Mouse (Mus musculus): ENCODE measurements around the gene Pgpep1. TPM values are rescaled to one million over a fixed set of nuclear protein-coding genes. Genes with fewer than 3 reads are reported as not detected.

The Pgpep1 gene
- polyA plus RNA-seq, 1 experiment from 2014 or later = 67.7 TPM

GRCm38 (mm10) chr8:70682692-70683091, 22.5 kb upstream of the Pgpep1 start:
- Histone ChIP-seq H3K27ac (ENCODE audit: low read length) (peak overlapping the region; percentile 61; the same call in 1 of the 2 replicates), H3K4me1 (ENCODE audit: control insufficient read depth, insufficient read depth, low read length) (peaks cover 13% of the 10 kb centered on the region; the same call in 1 of the 2 replicates), H3K4me2 (replicated peaks; ENCODE audit: low read depth, low read length) (peak overlapping the region; percentile 39), H3K9me3 (ENCODE audit: control insufficient read depth, low read depth, low read length) (no peaks in the 10 kb centered on the region), H3K36me3 (ENCODE audit: control insufficient read depth, insufficient read depth, low read length) (peaks cover 8% of the 10 kb centered on the region; the same call in 1 of the 2 replicates), H3K4me3 (ENCODE audit: low read depth, low read length) (no peak overlapping the region), H3K9ac (replicated peaks; ENCODE audit: low read depth, low read length) (no peak overlapping the region), H3K27me3 (ENCODE audit: control insufficient read depth, insufficient read depth, low read length) (no peaks in the 10 kb centered on the region)
- ATAC-seq (ENCODE audit: insufficient number of reproducible peaks, insufficient read depth, low FRiP score, low read depth) = no peak
- WGBS = 63% methylated on average over 3 of the region's 3 CpGs

- peak overlapping the region; percentile 61; the same call in 1 of the 2 replicates for H3K27ac ChIP-seq (ENCODE audit: low read length)
- 2% methylated on average over 19 of the region's 19 CpGs for WGBS
- H3K4me1 ChIP-seq (ENCODE audit: control insufficient read depth, insufficient read depth, low read length) = peaks cover 13% of the 10 kb centered on the region; the same call in 1 of the 2 replicates
- H3K9me3 ChIP-seq (ENCODE audit: control insufficient read depth, low read depth, low read length) = no peaks in the 10 kb centered on the region
- H3K9ac ChIP-seq (replicated peaks; ENCODE audit: low read depth, low read length) = peak overlapping the region; percentile 30; the same call in 1 of the 2 replicates
- peak overlapping the region; percentile 39 for H3K4me2 ChIP-seq (replicated peaks; ENCODE audit: low read depth, low read length)
- peak; percentile 58 for ATAC-seq (ENCODE audit: insufficient number of reproducible peaks, insufficient read depth, low FRiP score, low read depth)
- H3K27me3 ChIP-seq (ENCODE audit: control insufficient read depth, insufficient read depth, low read length) = no peaks in the 10 kb centered on the region
- H3K4me3 ChIP-seq (ENCODE audit: low read depth, low read length) = no peak overlapping the region
- H3K36me3 ChIP-seq (ENCODE audit: control insufficient read depth, insufficient read depth, low read length) = peaks cover 8% of the 10 kb centered on the region; the same call in 1 of the 2 replicates
Observed at GRCm38 (mm10) chr8:70682193-70682592, 22.0 kb upstream of the Pgpep1 start.

GRCm38 (mm10) chr8:70681410-70681809, 21.2 kb upstream of the Pgpep1 start:
- Histone ChIP-seq H3K36me3 (ENCODE audit: control insufficient read depth, insufficient read depth, low read length) (peaks cover 10% of the 10 kb centered on the region; the same call in 1 of the 2 replicates), H3K9me3 (ENCODE audit: control insufficient read depth, low read depth, low read length) (no peaks in the 10 kb centered on the region), H3K27ac (ENCODE audit: low read length) (no peak overlapping the region), H3K4me1 (ENCODE audit: control insufficient read depth, insufficient read depth, low read length) (peaks cover 13% of the 10 kb centered on the region; the same call in 1 of the 2 replicates), H3K27me3 (ENCODE audit: control insufficient read depth, insufficient read depth, low read length) (no peaks in the 10 kb centered on the region), H3K9ac (replicated peaks; ENCODE audit: low read depth, low read length) (no peak overlapping the region), H3K4me3 (ENCODE audit: low read depth, low read length) (no peak overlapping the region), H3K4me2 (replicated peaks; ENCODE audit: low read depth, low read length) (no peak overlapping the region)
- 64% methylated on average over 3 of the region's 3 CpGs for WGBS
- ATAC-seq (ENCODE audit: insufficient number of reproducible peaks, insufficient read depth, low FRiP score, low read depth) = no peak

GRCm38 (mm10) chr8:70680039-70680438, 19.9 kb upstream of the Pgpep1 start:
- no peak overlapping the region for H3K27ac ChIP-seq (ENCODE audit: low read length)
- H3K4me1 ChIP-seq (ENCODE audit: control insufficient read depth, insufficient read depth, low read length) = peaks cover 13% of the 10 kb centered on the region; the same call in 1 of the 2 replicates
- no peak overlapping the region for H3K9ac ChIP-seq (replicated peaks; ENCODE audit: low read depth, low read length)
- ATAC-seq (ENCODE audit: insufficient number of reproducible peaks, insufficient read depth, low FRiP score, low read depth) = no peak
- H3K9me3 ChIP-seq (ENCODE audit: control insufficient read depth, low read depth, low read length) = no peaks in the 10 kb centered on the region
- peaks cover 12% of the 10 kb centered on the region; the same call in 1 of the 2 replicates for H3K36me3 ChIP-seq (ENCODE audit: control insufficient read depth, insufficient read depth, low read length)
- WGBS = 68% methylated on average over 3 of the region's 3 CpGs
- H3K4me2 ChIP-seq (replicated peaks; ENCODE audit: low read depth, low read length) = no peak overlapping the region
- no peak overlapping the region for H3K4me3 ChIP-seq (ENCODE audit: low read depth, low read length)
- H3K27me3 ChIP-seq (ENCODE audit: control insufficient read depth, insufficient read depth, low read length) = no peaks in the 10 kb centered on the region

- no peak overlapping the region for H3K27ac ChIP-seq (ENCODE audit: low read length)
- H3K9me3 ChIP-seq (ENCODE audit: control insufficient read depth, low read depth, low read length) = no peaks in the 10 kb centered on the region
- no peak for ATAC-seq (ENCODE audit: insufficient number of reproducible peaks, insufficient read depth, low FRiP score, low read depth)
- no peak overlapping the region for H3K4me3 ChIP-seq (ENCODE audit: low read depth, low read length)
- WGBS = 90% methylated on average over 4 of the region's 4 CpGs
- no peaks in the 10 kb centered on the region for H3K27me3 ChIP-seq (ENCODE audit: control insufficient read depth, insufficient read depth, low read length)
- no peak overlapping the region for H3K9ac ChIP-seq (replicated peaks; ENCODE audit: low read depth, low read length)
- H3K4me2 ChIP-seq (replicated peaks; ENCODE audit: low read depth, low read length) = no peak overlapping the region
- H3K4me1 ChIP-seq (ENCODE audit: control insufficient read depth, insufficient read depth, low read length) = peaks cover 19% of the 10 kb centered on the region
- H3K36me3 ChIP-seq (ENCODE audit: control insufficient read depth, insufficient read depth, low read length) = peaks cover 12% of the 10 kb centered on the region; the same call in 1 of the 2 replicates
Observed at GRCm38 (mm10) chr8:70679404-70679803, 19.2 kb upstream of the Pgpep1 start.

GRCm38 (mm10) chr8:70678679-70679078, 18.5 kb upstream of the Pgpep1 start:
- peaks cover 12% of the 10 kb centered on the region; the same call in 1 of the 2 replicates for H3K36me3 ChIP-seq (ENCODE audit: control insufficient read depth, insufficient read depth, low read length)
- H3K4me3 ChIP-seq (ENCODE audit: low read depth, low read length) = no peak overlapping the region
- peaks cover 26% of the 10 kb centered on the region for H3K4me1 ChIP-seq (ENCODE audit: control insufficient read depth, insufficient read depth, low read length)
- no peak for ATAC-seq (ENCODE audit: insufficient number of reproducible peaks, insufficient read depth, low FRiP score, low read depth)
- no peak overlapping the region for H3K27ac ChIP-seq (ENCODE audit: low read length)
- H3K9me3 ChIP-seq (ENCODE audit: control insufficient read depth, low read depth, low read length) = no peaks in the 10 kb centered on the region
- H3K27me3 ChIP-seq (ENCODE audit: control insufficient read depth, insufficient read depth, low read length) = no peaks in the 10 kb centered on the region
- no peak overlapping the region for H3K4me2 ChIP-seq (replicated peaks; ENCODE audit: low read depth, low read length)
- no peak overlapping the region for H3K9ac ChIP-seq (replicated peaks; ENCODE audit: low read depth, low read length)

- H3K27ac ChIP-seq (ENCODE audit: low read length) = no peak overlapping the region
- ATAC-seq (ENCODE audit: insufficient number of reproducible peaks, insufficient read depth, low FRiP score, low read depth) = no peak
- H3K4me2 ChIP-seq (replicated peaks; ENCODE audit: low read depth, low read length) = no peak overlapping the region
- H3K9me3 ChIP-seq (ENCODE audit: control insufficient read depth, low read depth, low read length) = no peaks in the 10 kb centered on the region
- no peak overlapping the region for H3K4me3 ChIP-seq (ENCODE audit: low read depth, low read length)
- no peaks in the 10 kb centered on the region for H3K27me3 ChIP-seq (ENCODE audit: control insufficient read depth, insufficient read depth, low read length)
- no peak overlapping the region for H3K9ac ChIP-seq (replicated peaks; ENCODE audit: low read depth, low read length)
- H3K36me3 ChIP-seq (ENCODE audit: control insufficient read depth, insufficient read depth, low read length) = peaks cover 12% of the 10 kb centered on the region; the same call in 1 of the 2 replicates
- 89% methylated on average over 15 of the region's 15 CpGs for WGBS
- H3K4me1 ChIP-seq (ENCODE audit: control insufficient read depth, insufficient read depth, low read length) = peaks cover 24% of the 10 kb centered on the region
Observed at GRCm38 (mm10) chr8:70677451-70678080, 17.4 kb upstream of the Pgpep1 start.

- peaks cover 12% of the 10 kb centered on the region; the same call in 1 of the 2 replicates for H3K36me3 ChIP-seq (ENCODE audit: control insufficient read depth, insufficient read depth, low read length)
- no peaks in the 10 kb centered on the region for H3K27me3 ChIP-seq (ENCODE audit: control insufficient read depth, insufficient read depth, low read length)
- H3K27ac ChIP-seq (ENCODE audit: low read length) = no peak overlapping the region
- no peaks in the 10 kb centered on the region for H3K9me3 ChIP-seq (ENCODE audit: control insufficient read depth, low read depth, low read length)
- H3K4me1 ChIP-seq (ENCODE audit: control insufficient read depth, insufficient read depth, low read length) = peaks cover 13% of the 10 kb centered on the region
- no peak overlapping the region for H3K4me2 ChIP-seq (replicated peaks; ENCODE audit: low read depth, low read length)
- 85% methylated on average over 1 of the region's 1 CpGs for WGBS
- no peak overlapping the region for H3K9ac ChIP-seq (replicated peaks; ENCODE audit: low read depth, low read length)
- H3K4me3 ChIP-seq (ENCODE audit: low read depth, low read length) = no peak overlapping the region
- ATAC-seq (ENCODE audit: insufficient number of reproducible peaks, insufficient read depth, low FRiP score, low read depth) = no peak
Observed at GRCm38 (mm10) chr8:70675336-70675735, 15.1 kb upstream of the Pgpep1 start.
